Mouse (Mus musculus) gastrocnemius, adult 8-10 months (tissue): ENCODE results near the gene Ogg1. TPM values are rescaled to one million over a fixed set of nuclear protein-coding genes. Genes with fewer than 3 reads are reported as not detected.
A peak's percentile ranks its signal among the peaks of the same experiment; 100 is the strongest.

Experiments
- DNase-seq, 2 experiments: peaks; one replicate each; pipeline ENCODE4 v3.0.0; 2022; ENCODE audit warnings: low spot score in 2 of 2
- total RNA-seq, 4 experiments: library from RNA; stranded (reverse); gene quantifications; 2 replicates each; pipeline ENCODE4 v1.2.4; 2022

Ogg1 gene
- 1 to 10 TPM; 4.3 to 7.6 (median 5.2) TPM for total RNA-seq

DNA sequence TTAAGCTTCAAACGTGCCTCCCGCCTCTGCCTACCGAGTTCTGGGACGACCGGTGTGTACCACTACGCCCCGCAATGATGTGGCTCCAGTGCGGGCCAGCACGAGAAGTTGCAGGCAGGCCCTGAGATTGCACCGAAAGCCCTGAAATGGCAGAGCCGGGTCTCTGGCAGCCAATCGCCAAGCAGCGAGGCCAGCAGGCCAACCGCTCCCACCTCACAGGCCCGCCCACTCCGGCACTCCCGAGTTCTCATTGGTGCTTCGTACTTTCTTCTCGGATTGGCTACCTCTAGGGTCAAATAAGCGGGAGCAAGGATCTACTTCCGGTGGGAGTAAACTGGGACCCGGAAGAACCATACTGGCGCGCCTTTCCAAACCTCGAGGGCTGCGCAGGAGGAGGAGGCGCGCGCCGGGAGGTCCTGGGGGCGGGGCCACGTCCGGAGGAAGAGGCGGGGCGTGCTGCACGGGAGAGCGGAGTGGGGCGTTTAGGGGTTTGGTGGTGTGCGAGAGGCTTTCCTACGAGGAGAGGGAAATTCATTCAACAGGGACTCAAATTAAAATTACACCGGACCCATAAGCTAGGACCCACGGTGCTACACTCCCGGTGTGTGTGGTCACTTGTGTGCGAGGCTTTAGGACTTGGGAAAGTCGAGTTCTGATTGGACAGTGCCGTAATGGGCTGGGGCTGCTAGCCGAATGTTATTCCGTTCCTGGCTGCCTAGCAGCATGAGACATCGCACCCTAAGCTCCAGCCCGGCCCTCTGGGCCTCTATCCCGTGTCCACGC is at the start of gene Ogg1:
Gene Ogg1, plus strand, starts transcription at position 440 of the 783 bp plus-strand sequence.
- DNase-seq = peak; percentile 96 to 99

DNA sequence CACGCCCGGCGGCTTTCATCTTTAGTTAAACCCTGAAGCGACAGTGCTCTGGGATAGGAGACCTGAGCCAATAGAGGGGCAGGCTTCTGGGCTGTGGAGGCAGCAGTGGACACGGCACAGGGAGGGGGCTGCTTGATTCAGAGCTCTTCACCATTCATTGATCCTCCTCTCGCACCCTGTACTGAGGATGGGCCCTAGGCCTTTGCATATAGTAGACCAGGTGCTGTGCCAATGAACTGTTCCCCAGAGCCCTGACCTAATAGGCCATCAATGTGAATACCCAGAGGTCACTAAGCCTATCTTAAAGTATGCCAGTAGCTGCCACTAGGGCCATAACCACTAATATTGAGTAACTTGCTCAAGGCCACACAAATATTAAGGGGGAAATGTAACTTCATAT is 45.1 kb upstream of the Ogg1 start:
- no peak for DNase-seq

DNA sequence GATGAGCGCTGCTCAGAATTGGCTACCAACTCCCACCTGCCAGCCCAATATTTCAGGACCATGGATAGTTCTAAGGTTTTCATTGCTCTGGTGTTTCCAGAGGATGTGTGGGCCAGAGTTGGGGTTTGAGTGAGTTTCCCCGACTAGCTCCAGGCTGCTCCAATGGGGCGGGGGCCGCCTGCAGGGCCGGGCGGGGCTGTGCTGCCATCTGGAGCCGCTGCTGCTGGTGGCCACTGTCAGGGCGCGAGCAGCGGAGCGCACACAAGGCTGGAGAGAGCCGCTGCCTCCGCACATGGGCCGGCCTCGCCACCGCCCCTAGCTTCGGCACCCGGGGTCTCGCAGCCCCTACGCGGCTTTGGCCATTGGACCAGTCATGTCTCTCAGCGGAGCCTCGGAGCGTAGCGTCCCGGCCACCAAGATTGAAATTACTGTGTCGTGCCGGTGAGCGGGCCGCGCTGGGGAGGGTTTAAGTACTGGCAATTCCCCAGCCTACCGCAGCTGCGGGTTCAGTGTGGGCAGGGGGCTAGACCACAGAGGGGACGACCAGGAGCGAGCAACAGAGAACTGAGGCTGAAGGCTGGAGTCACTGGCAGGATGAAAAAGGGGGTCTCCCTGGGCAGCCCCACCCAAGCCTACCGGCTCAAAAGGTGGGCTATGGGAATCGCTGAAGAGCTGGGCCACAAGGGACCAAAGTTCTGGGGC is 44.5 kb upstream of the Ogg1 start, which contains the start of gene Cpne9:
Gene Cpne9, plus strand, starts transcription at position 207 of the 702 bp plus-strand sequence.
- no peak for DNase-seq

DNA sequence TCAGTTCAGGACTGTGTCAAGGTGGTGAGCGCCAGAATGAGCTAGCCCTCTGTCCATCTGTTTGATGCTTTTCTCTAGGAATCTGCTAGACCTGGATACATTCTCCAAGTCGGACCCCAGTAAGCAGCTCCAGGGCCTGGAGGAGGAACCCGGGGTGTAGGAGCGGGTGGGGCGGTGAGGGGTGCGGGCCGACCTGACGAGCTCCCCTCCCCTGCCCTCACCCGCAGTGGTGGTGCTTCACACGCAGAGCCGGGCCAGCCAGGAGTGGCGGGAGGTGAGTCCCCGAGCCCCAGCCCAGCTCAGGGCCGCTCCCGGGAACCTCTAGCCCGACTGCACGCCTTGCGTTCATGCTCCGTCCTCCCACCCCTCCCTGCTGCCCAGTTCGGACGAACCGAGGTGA is 43.8 kb upstream of the Ogg1 start:
- no peak for DNase-seq

DNA sequence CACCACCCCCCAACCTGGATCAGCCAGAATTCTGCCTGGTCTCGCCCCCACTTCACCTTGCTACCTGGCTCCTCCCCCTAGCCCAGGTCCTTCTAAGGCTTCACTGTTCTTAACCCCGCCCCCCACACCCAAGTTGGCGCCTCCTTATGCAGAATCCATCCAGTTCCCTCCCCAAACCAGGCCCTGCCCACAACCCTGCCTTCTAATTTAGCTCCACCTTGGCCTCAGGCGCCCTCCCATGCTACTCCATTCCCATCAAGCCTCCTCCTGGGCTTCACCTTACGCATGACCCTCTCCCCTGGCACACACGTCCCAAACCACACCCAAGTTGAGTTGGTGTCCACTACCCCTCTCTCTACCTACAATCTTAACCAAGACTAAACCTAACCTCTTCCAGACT is 43.3 kb upstream of the Ogg1 start:
- no peak for DNase-seq

DNA sequence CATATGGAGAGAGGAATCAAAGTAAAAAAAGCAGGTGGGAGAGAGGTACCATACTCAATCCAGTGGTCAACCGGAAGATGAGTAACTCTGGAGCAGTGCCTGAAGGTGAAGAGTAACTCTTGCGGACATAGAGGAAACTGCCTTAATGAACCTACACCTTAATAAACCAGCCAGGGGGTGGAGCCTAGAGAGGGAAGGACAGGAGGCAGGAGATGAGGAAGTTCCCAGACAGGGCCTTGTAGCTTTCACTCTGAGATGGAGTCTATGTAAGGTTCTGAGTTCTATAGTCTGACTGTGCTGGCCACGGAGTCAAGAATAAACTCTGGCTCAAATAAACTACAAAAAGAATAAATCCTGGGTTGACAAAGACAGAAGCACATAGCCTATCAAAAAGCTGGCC is 41.8 kb upstream of the Ogg1 start:
- no peak for DNase-seq

DNA sequence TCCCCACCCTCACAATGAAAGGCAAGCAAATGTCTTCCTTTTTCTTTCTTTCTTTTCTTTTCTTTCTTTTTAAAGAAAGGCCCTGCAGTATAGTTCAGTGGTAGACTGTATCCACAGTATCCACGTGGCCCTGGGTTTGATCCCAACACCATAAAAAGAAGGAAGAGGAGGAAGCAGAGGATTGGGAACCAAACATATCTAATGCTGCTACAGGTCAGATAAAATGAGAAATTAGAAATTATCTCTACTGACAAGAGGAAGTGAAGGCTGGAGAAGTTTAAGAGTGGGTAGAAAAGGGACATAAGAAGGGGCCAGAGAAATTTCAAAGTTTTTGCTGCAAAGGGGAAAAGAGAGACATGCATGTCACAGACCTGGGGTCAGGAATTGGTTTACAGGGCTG is 40.5 kb upstream of the Ogg1 start:
- DNase-seq = no peak

DNA sequence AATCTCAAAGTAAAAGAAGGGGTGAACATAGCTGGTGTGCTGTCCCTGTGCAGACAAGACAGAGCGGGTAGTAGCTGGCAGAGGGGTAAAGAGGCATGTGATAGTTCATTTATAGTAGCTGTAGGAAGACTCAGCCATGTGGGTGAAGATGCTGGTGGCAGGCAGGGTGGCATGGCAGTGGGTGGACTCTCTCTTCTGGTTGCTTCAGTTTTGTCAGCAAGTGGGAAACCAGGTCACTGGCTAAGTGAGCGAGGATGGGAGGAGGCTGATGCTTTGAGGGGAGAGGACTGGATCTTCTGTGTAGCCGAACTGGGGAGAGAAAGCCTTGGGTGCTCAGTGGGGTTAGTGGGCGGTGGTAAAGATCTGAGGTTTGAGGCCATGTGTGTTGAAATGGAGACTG is 39.5 kb upstream of the Ogg1 start:
- DNase-seq = no peak

DNA sequence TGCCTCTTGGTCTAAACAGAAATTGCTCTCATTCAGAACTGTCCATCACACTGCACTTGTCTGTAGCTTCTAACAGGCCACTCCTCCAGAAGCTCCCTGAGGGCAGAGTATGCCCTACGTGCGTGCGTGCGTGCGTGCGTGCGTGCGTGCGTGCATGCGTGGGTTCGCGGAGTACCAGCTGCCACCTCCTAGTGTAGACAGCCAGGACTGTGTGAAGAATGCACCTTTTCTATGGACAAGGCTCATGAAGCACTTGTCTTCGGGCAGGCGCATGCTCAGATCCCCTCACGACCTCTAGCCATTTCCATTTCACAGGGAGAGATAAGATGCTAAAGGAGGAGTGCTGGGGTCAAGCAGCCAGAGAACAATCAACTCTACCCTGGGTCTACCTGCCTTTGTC is 37.4 kb upstream of the Ogg1 start:
- DNase-seq = no peak

DNA sequence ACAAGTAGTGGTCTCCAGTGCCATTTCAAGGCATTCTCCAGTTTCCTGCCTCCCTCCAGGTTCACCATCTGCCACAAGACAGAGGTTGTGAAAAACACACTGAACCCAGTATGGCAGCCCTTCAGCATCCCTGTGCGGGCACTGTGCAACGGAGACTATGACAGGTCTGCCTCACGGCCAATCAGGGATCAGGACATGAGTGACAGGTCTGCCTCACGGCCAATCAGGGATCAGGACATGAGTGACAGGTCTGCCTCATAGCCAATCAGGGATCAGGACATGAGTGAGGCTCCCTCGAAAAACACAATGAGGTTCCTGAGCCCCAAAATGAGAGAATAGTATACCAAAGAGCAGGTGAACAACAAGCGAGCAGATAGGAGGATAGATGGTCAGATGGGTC is 36.4 kb upstream of the Ogg1 start:
- DNase-seq = no peak

DNA sequence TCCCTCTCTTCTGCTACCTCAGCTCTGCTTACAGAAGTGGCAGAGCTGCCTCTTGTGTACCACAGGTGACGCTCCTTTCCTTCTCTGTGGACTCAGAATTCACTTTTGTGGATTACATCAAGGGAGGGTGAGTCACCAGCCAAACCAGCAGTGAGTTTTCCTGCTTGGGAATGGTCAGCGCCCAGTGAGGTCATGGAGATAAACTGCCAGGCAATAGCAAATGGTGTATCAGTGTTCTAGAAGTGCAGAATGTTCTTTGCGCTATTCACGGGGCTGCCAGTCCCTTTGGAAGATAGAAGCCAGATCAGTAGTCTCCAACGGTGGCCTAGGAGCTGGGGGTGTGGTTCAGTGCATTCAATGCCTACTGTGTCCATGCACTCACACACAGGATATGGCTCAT is 33.8 kb upstream of the Ogg1 start:
- DNase-seq = no peak

DNA sequence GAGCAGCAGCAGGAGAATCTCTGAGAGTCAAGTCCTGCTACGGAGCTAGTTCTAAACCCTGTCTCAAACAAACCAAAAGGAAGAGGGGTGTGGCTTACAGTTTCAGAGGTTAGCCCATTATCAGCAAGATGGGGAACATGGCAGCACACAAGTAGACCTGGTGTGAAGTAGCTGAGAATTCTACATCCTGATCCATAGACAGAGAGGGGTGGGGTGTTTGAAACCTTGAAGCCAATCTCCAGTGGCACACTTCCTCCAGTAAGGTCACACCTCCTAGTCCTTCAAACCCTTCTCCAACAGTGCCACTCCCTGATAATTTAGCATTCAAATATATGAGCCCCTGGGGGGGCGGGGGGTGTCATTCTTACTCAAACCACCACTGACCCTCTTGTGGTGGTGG is 30.7 kb upstream of the Ogg1 start:
- no peak for DNase-seq

DNA sequence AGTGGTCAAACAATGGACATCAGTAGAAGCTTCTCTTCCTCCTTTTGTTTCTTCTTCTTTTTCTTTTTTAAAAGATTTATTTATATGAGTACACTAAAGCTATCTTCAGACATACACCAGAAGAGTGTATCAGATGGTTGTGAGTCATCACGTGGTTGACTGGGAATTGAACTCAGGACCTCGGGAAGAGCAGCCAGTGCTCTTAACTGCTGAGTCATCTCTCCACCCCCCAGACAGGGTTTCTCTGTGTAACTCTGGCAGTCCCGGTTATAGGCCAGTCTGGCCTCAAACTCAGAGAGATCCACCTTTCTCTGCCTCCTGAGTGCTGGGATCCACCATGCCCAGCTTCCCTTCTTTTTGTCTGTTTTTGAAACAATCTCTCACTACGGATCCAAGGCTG is 30.1 kb upstream of the Ogg1 start:
- no peak for DNase-seq

DNA sequence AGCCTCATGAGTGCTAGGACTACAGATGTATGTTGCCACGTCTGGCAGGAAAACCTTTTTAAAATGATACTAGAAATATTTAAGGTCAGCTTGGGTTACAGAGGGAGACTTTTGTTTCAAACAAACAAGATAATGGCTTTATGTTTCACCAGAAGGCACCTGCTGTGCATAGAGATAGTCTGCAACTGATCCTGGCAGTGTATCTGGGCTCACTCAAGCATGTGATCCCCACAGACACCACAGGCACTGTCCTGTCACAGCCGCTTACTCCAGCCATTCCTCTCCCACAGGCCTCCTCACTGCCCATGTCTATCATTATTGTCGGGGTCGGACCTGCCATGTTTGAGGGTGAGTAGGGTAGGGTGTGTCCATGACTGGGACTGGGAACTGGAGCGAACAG is 25.4 kb upstream of the Ogg1 start:
- DNase-seq = no peak

DNA sequence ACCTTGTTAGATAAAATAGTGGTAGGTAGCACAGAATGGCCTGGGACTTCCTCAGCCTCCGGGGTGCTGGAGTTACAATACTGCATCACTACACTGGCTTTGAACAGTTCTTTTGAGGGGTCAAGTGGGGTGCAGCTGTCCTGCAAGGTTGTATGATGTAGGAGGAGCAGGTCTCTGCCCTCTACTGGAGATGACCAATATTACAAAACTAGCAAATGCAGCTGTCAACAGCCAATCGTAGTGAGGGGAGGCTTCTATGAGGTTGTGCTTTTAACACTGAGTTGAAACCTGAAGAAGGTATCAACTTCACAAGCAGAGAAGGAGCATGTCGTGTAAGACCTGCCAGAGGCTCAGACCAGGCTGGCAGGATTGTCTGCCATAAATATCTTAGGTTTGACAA is 24.5 kb upstream of the Ogg1 start:
- no peak for DNase-seq

DNA sequence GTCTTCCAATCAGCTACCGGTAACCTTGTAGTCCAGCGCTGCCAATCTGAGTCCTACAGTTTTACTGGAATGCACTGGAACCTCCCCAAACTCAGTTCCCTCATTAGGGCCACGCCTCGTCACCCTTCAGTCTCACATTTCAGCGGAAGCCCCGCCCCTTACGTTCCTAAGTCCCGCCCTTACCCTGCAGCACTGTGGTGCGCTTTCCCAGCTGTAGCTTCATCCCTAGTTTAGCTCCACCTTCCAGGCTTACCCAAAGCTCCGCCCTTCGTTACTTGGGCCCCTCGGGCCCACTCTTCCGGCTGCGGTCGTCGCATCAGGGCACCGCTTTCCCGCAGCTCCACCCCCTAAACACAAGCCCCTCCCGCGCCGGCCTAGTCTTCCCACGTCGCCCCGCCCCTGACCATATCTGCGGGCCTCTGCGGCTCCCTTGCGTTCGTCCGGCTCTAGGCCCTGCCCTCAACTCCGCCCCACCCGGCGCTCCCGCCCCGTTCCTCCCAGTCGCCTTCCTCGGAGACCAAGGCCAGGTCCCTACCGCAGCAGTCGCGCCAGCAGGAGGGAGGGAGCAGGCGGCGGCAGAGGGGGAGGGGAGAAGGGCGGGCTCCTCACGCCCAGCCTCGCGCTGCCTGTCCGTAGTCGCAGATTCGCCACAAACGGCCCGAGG is 20.3 kb upstream of the Ogg1 start:
- peak; percentile 99 to 100 for DNase-seq

DNA sequence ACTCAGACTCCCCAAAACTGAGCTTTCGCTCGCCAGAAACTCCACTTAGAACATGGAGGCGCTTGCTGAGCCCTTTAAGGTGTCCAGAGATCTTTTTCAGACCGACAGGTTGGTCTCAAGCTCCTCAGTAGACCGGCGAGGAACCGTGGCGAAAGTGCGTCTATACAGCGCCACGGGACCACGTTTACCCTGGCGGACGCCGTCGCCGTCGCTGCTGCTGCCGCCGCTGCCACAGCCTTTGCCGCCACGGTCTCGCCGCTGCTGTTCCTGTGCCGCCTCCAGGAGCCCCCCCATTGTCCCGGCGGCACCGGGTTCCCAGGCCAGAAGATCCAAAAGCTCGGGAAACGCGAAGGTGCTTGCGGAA is 19.8 kb upstream of the Ogg1 start, which contains the start of gene Brpf1:
Gene Brpf1, plus strand, starts transcription at position 152 of the 364 bp plus-strand sequence.
- no peak for DNase-seq

DNA sequence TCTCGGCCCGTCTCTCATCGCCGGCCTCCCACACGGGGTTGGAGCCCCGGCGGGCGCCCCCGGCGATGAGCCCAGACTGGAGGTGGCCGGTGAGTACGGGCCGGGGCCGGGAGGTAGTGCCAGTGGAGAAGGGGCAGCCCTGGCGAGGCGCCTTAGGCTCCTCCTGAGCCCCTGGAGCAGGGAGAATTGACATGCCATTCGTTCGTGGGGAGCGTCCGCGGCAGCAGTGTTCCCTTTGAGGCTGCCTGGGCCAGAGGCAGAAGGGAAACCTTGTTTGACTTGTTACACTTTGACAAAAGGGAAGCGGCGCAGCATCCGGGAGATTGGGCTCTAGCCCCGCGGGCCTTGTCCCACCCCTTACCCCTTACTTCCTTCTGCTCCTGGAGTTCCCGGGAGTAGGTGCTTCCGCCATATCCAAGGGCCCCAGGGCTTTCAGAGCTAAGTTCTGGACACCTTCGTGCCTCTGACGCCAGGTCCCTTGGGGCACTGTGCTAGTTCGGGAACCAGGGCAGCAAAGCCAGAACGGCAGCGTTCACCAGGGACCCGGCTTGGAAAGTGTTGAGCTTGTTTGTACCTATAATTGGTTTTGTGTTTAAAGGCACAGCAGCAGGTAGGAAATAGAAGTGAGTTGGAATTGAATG is 19.2 kb upstream of the Ogg1 start:
- DNase-seq = peak in 1 of 2 experiments; percentile 22

DNA sequence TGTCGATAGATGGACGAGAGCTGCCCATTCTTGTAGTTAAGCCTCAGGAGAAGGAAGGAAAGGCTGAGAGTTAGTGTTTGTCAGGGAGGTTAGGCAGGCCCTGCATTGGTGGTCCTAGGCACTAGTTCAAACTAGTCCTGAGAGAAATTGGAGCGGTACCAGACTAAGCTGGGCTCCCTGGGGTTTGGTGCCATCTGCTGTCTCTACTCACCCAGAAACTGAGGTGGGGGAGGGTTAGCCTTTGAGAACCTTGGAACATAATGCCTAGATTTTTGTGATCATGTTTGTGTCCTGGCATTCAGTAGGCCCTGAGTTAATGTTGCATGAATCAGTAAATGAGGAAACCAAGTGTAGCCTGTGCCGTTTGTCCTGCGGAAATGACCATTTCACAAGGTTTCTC is 18.6 kb upstream of the Ogg1 start:
- DNase-seq = no peak

DNA sequence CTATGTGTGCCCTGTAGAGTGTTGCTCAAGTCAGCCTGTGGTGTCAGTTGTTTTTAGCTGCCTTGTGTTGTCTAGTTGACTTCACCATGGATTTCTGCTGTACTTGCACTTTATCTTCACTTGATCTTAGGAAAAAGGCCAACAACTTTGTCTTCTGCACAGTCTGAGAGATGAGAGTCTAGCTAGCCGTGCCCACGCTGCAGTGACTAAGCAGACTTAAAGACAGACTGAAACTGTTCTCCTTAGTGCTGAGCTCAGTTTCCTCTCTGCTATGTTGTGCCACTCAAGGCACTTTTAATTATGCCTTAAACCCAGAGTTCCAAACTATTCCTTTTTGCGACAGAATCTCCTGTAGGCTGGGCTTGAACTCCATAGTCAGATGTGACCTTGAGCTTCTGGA is 10.8 kb upstream of the Ogg1 start:
- no peak for DNase-seq

DNA sequence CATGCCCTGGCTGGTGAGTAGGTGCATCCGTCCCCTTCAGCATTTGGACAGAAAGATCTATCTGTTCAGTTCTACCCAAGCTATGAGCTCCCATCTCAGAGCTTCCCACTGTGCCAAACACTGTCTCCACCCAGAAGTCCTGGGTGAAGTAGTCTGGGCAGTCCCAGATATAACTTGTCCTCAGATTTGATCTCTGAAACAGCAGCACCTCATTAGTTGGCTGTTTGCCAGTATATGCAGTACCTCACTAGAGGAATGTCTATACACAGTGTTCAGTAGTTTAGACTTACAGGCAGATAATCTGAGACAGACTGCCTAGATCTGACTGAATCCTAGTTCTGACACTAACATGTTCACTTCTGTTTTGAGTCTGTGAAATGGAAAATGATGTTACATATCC is 2.6 kb downstream of the Ogg1 start:
- DNase-seq = no peak

DNA sequence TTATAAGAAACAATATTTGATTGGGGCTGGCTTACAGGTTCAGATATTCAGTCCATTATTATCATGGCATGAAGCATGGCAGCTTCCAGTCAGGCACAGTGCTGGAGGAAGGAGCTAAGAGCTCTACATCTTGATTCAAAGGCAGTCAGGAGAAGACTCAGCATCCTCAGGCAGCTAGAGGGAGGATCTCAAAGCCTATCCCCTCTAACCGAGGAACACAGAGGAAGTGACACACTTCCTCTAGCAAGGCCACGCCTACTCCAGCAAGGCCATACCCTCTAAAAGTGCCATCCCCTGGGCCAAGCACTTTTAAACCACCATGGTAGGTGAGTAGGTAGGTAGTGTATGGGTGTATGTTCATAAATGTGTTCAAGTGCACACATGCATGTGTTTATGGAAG is 3.8 kb downstream of the Ogg1 start:
- DNase-seq = no peak
